ENCODE assay signal across 7 mouse cellular contexts in genomic region chr17:6827740-6828461, GRCm38 (mm10). TPM values are rescaled to one million over a fixed set of nuclear protein-coding genes. Genes with fewer than 3 reads are reported as not detected.
DNase-seq lines count a peak whose midpoint lies in the region; ATAC-seq lines count a peak whose summit lies in the region.

No protein-coding gene starts in this region.

- intact Hi-C loops in gastrocnemius, postnatal 36 days (cut with DNase I), result no loop called here
- intact Hi-C loops in left cerebral cortex, postnatal 25 days (cut with DNase I), result loop anchor here (2.0 kb wide), 1 partner anchor 45 kb away; the partner anchor contains the start of gene Ezr

- no peaks in the 10 kb centered on the region for H3K36me3 ChIP-seq in intestine, embryonic 15.5 days
- no peaks in the 10 kb centered on the region for H3K36me3 ChIP-seq in midbrain, embryonic 10.5 days

- H3K4me3 ChIP-seq in intestine, embryonic 15.5 days (replicated peaks), result peak overlapping the region; percentile 57
- H3K4me3 ChIP-seq in midbrain, embryonic 10.5 days, result peak overlapping the region; percentile 70

- peak; percentile 95 for DNase-seq in adrenal gland, adult 2 months
- peak; percentile 95 for DNase-seq in embryo, embryonic 11.5 days (ENCODE audit: low read depth, low spot score)
- DNase-seq in gastrocnemius, postnatal 36 days, result peak; percentile 79 to 86
- peak; percentile 92 to 97 for DNase-seq in left cerebral cortex, postnatal 25 days (ENCODE audit: low spot score in 2 of 2)
- DNase-seq in midbrain, embryonic 10.5 days (ENCODE audit: low spot score), result peak; percentile 97
- DNase-seq in right cerebral cortex, postnatal 4 days, result peak; percentile 93

- peak overlapping the region; percentile 67 for H3K9ac ChIP-seq in intestine, embryonic 15.5 days

- peak; percentile 98 for ATAC-seq in intestine, embryonic 15.5 days

- 1% methylated on average over 64 of the region's 64 CpGs for WGBS in intestine, embryonic 15.5 days
- WGBS in midbrain, embryonic 10.5 days, result 1% methylated on average over 64 of the region's 64 CpGs

- H3K27me3 ChIP-seq in intestine, embryonic 15.5 days (replicated peaks), result no peaks in the 10 kb centered on the region
- H3K27me3 ChIP-seq in midbrain, embryonic 10.5 days (ENCODE audit: low read depth, poor library complexity, severe bottlenecking), result peaks cover 10% of the 10 kb centered on the region; the same call in 1 of the 2 replicates

- peak overlapping the region; percentile 82 for H3K4me2 ChIP-seq in intestine, embryonic 15.5 days (replicated peaks)

- no peaks in the 10 kb centered on the region for H3K9me3 ChIP-seq in intestine, embryonic 15.5 days
- H3K9me3 ChIP-seq in midbrain, embryonic 10.5 days (replicated peaks), result no peaks in the 10 kb centered on the region

- peak overlapping the region; percentile 99 for H3K27ac ChIP-seq in intestine, embryonic 15.5 days
- peak overlapping the region; percentile 94 for H3K27ac ChIP-seq in midbrain, embryonic 10.5 days (replicated peaks)

- 0 out of 2 replicates have a peak, but pooled peaks cover 9% of the 10 kb centered on the region for H3K4me1 ChIP-seq in intestine, embryonic 15.5 days (replicated peaks)
- peaks cover 19% of the 10 kb centered on the region for H3K4me1 ChIP-seq in midbrain, embryonic 10.5 days

RNA-seq across cellular contexts. Expression of gene Ezr, which starts 45.3 kb away (rescaled TPM):
- total RNA-seq in adrenal gland, adult 2 months (2021), result 10 to 100 TPM; 23.2 to 27.3 TPM
- polyA plus RNA-seq in adrenal gland, adult 2 months (2012; rRNA removed), result 5.6 and 6.2 TPM in 2 replicates
- 1 to 10 TPM; 2.1 to 2.5 TPM for total RNA-seq in gastrocnemius, postnatal 36 days (2021)
- polyA plus RNA-seq in intestine, embryonic 15.5 days (2015; fragmentation: Nextera tagmentation; extraction: Ambion mirVana), result 232 and 235 TPM in 2 replicates
- 10 to 100 TPM; 44.7 to 55.6 TPM for total RNA-seq in left cerebral cortex, postnatal 25 days (2021)
- 54.9 and 56.7 TPM in 2 replicates for polyA plus RNA-seq in midbrain, embryonic 10.5 days (2016; fragmentation: Nextera tagmentation; extraction: Ambion mirVana)

Comparison
In these comparisons a context has a peak if more than half of its experiments do, and no peak if none do; other contexts are left out.
1. Peak in every context shown above with its lines: DNase-seq, ATAC-seq, H3K4me3 ChIP-seq and H3K27ac ChIP-seq.
2. RNA of gene Ezr, which starts 45.3 kb away (total RNA-seq): 44.7 to 55.6 TPM in left cerebral cortex, postnatal 25 days and 23.2 to 27.3 TPM in adrenal gland, adult 2 months; 2.1 to 2.5 TPM in gastrocnemius, postnatal 36 days; every median in the first group is over 4 times any median in the second.